Mouse (Mus musculus): Measurements from ENCODE around the gene Eif2d. TPM values are rescaled to one million over a fixed set of nuclear protein-coding genes. Genes with fewer than 3 reads are reported as not detected.
A peak's percentile ranks its signal among the peaks of the same experiment; 100 is the strongest.
"Not testable (repeated sequence)": the region's sequence is repeated elsewhere in the genome, so short reads cannot be mapped to it uniquely, and the experiment has no call there.

Gene Eif2d
- polyA plus RNA-seq, 1 experiment from 2014 or later: 26.4 TPM

DNA sequence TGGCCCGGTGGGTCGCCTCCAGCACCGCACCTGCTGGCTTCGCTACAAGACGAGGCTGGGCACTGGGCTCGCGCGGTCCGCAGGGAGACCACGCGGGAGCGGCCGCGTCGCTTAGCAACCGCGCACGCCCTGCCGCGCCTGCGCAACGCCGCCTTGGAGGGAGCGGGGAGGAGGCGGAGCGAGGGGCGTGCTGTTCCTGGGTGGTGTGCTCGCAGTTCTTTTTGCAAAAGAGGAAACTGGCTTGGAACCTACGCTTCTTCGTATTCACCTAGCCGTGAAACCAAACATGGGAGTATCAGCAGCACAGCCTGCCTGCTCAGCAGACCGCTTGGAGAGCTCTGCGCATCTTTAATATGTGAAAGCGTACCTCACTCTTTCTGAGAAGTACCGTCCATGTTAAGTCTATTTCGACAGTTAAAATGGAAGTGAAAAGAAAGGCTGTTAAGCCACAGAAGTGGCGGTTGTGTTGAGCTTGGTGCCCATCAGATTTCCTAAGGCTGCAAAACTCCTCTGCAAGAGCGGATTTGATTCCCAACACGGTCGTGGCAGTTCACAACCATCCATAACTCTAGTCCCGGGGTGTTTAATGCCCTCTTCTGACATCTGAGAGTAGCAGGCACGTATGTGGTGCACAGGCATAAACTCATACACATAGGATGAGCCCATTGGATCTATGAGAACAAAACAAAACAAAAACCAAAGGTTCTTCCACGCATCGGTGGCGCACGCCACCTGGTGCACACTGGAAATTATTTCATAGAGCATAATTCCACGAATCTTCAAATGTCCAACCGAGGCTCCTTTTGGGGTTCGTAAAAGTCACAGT is 14.6 kb upstream of the Eif2d start, which contains the start of gene Dyrk3:
Dyrk3 (minus strand) TSS at position 150 of the 826 bp plus-strand sequence.
- Histone ChIP-seq H3K36me3 (ENCODE audit: control insufficient read depth, insufficient read depth) (no peaks in the 10 kb centered on the region; the same call in 1 of the 2 replicates), H3K4me1 (replicated peaks; ENCODE audit: control insufficient read depth, insufficient read depth, low read length) (no peaks in the 10 kb centered on the region), H3K4me3 (ENCODE audit: low read depth, low read length) (peak within 1 kb of the TSS; percentile 83), H3K27me3 (replicated peaks; ENCODE audit: control insufficient read depth, insufficient read depth, low read length) (no peaks in the 10 kb centered on the region), H3K4me2 (replicated peaks; ENCODE audit: low read depth) (peak within 1 kb of the TSS; percentile 98), H3K9me3 (ENCODE audit: control insufficient read depth) (no peaks in the 10 kb centered on the region), H3K9ac (ENCODE audit: low read depth, low read length) (peak within 1 kb of the TSS; percentile 52), H3K27ac (ENCODE audit: low read depth, low read length) (peak within 1 kb of the TSS; percentile 73)
- TF ChIP-seq CTCF (IDR thresholded peaks at IDR 0.05; ENCODE audit: low read depth): peak; percentile 74
- peak; percentile 95 for ATAC-seq
- 2% methylated on average over 49 of the region's 49 CpGs for WGBS

DNA sequence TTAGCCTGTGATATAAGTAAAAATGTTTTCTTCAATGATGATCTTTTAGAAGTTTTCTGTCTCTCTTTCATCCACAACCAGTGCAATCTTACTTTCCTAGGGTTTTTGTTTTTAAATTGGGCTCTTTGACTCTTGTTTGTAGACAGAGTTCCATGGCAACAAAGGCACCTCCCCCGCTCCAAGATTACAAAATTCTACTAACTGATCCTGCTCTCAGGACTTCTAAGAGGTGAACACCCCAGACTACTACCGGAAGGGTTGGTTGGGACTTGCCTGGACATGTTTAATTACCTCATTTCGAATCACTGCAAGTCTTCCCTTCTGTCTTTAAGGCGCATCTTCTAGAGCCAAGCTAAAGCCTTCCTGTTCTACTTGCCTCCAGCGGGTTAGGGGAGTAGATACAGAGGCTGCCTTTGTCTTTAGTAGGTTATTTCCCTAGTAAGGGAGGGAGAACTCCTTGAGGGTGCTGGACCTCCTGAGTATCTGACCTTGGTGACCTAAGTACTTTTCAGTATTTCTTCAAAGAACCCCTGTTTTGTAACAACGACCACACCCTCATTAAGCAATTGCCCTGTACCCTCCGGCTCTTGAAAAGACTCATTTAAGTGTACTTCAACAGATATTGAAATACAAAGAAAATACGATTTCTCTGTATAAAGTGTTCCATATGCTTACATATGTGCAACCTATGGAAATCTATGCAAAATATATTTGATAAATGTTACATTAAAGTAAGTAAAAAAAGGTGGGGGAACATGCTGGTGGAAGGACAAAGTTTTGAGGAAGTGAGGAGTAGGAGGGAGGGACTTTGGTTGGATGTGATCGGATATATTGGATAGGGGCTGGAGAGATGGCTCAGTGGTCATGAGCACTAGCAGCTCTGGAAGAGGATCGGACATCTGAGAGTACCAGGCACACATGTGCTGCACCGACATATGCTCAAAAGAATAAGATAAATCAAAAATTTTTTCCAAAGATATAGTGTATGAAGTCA is 13.6 kb upstream of the Eif2d start:
- no peak for ATAC-seq
- Histone ChIP-seq H3K27ac (ENCODE audit: low read depth, low read length) (no peak overlapping the region; the same call in 1 of the 2 replicates), H3K4me2 (replicated peaks; ENCODE audit: low read depth) (peak overlapping the region; percentile 98), H3K27me3 (replicated peaks; ENCODE audit: control insufficient read depth, insufficient read depth, low read length) (no peaks in the 10 kb centered on the region), H3K36me3 (ENCODE audit: control insufficient read depth, insufficient read depth) (no peaks in the 10 kb centered on the region), H3K9ac (ENCODE audit: low read depth, low read length) (no peak overlapping the region), H3K4me3 (ENCODE audit: low read depth, low read length) (peak overlapping the region; percentile 83), H3K9me3 (ENCODE audit: control insufficient read depth) (no peaks in the 10 kb centered on the region), H3K4me1 (replicated peaks; ENCODE audit: control insufficient read depth, insufficient read depth, low read length) (no peaks in the 10 kb centered on the region)
- no peak for TF ChIP-seq CTCF (IDR thresholded peaks at IDR 0.05; ENCODE audit: low read depth)
- WGBS: 56% methylated on average over 11 of the region's 11 CpGs

GRCm38 (mm10) chr1:131141449-131141848 is 11.5 kb upstream of the Eif2d start:
- WGBS: 50% methylated on average over 2 of the region's 2 CpGs
- no peak overlapping the region for H3K9ac ChIP-seq (ENCODE audit: low read depth, low read length)
- no peak for TF ChIP-seq CTCF (IDR thresholded peaks at IDR 0.05; ENCODE audit: low read depth)
- no peaks in the 10 kb centered on the region for H3K36me3 ChIP-seq (ENCODE audit: control insufficient read depth, insufficient read depth)
- H3K27me3 ChIP-seq (replicated peaks; ENCODE audit: control insufficient read depth, insufficient read depth, low read length): no peaks in the 10 kb centered on the region
- H3K9me3 ChIP-seq (ENCODE audit: control insufficient read depth): no peaks in the 10 kb centered on the region
- no peak overlapping the region for H3K4me3 ChIP-seq (ENCODE audit: low read depth, low read length)
- no peak overlapping the region for H3K4me2 ChIP-seq (replicated peaks; ENCODE audit: low read depth)
- no peaks in the 10 kb centered on the region for H3K4me1 ChIP-seq (replicated peaks; ENCODE audit: control insufficient read depth, insufficient read depth, low read length)
- no peak for ATAC-seq
- no peak overlapping the region for H3K27ac ChIP-seq (ENCODE audit: low read depth, low read length)

- no peak for ATAC-seq
- H3K27ac ChIP-seq (ENCODE audit: low read depth, low read length): no peak overlapping the region
- no peaks in the 10 kb centered on the region for H3K27me3 ChIP-seq (replicated peaks; ENCODE audit: control insufficient read depth, insufficient read depth, low read length)
- 92% methylated on average over 1 of the region's 1 CpGs for WGBS
- no peaks in the 10 kb centered on the region for H3K36me3 ChIP-seq (ENCODE audit: control insufficient read depth, insufficient read depth)
- H3K9me3 ChIP-seq (ENCODE audit: control insufficient read depth): no peaks in the 10 kb centered on the region
- no peak overlapping the region for H3K4me2 ChIP-seq (replicated peaks; ENCODE audit: low read depth)
- no peaks in the 10 kb centered on the region for H3K4me1 ChIP-seq (replicated peaks; ENCODE audit: control insufficient read depth, insufficient read depth, low read length)
- no peak overlapping the region for H3K9ac ChIP-seq (ENCODE audit: low read depth, low read length)
- no peak overlapping the region for H3K4me3 ChIP-seq (ENCODE audit: low read depth, low read length)
- TF ChIP-seq CTCF (IDR thresholded peaks at IDR 0.05; ENCODE audit: low read depth): no peak
Measured at GRCm38 (mm10) chr1:131142472-131142871, 10.5 kb upstream of the Eif2d start.

DNA sequence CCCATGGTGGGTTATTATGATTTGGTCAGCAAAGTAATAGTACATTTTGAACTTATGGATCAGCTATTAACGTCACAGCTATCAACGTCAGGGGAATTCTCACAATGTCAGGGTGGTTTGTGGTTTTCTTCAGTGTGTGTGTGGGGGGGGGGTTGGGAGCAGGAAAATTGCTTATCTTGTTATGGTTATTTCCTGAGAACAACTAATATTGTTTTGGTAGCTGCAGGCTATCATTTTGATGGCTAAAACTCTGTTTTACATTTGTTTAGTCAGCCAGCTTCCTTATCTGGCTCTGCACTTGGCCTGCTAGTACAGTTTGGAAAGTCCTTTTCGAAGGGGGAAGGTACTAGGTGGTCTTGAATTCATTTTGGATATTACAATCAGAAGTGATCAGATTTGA is 7.8 kb upstream of the Eif2d start:
- H3K4me1 ChIP-seq (replicated peaks; ENCODE audit: control insufficient read depth, insufficient read depth, low read length); H3K4me2 ChIP-seq (replicated peaks; ENCODE audit: low read depth); H3K27me3 ChIP-seq (replicated peaks; ENCODE audit: control insufficient read depth, insufficient read depth, low read length); H3K36me3 ChIP-seq (ENCODE audit: control insufficient read depth, insufficient read depth); ATAC-seq; H3K27ac ChIP-seq (ENCODE audit: low read depth, low read length); H3K9me3 ChIP-seq (ENCODE audit: control insufficient read depth); H3K4me3 ChIP-seq (ENCODE audit: low read depth, low read length); H3K9ac ChIP-seq (ENCODE audit: low read depth, low read length): not testable (repeated sequence)
- 92% methylated on average over 3 of the region's 3 CpGs for WGBS

- no peak for TF ChIP-seq CTCF (IDR thresholded peaks at IDR 0.05; ENCODE audit: low read depth)
- no peak overlapping the region for H3K27ac ChIP-seq (ENCODE audit: low read depth, low read length)
- H3K9me3 ChIP-seq (ENCODE audit: control insufficient read depth): no peaks in the 10 kb centered on the region
- no peak overlapping the region for H3K9ac ChIP-seq (ENCODE audit: low read depth, low read length)
- no peak overlapping the region for H3K4me3 ChIP-seq (ENCODE audit: low read depth, low read length)
- no peaks in the 10 kb centered on the region for H3K4me1 ChIP-seq (replicated peaks; ENCODE audit: control insufficient read depth, insufficient read depth, low read length)
- no peak for ATAC-seq
- H3K36me3 ChIP-seq (ENCODE audit: control insufficient read depth, insufficient read depth): no peaks in the 10 kb centered on the region
- WGBS: 84% methylated on average over 3 of the region's 3 CpGs
- H3K4me2 ChIP-seq (replicated peaks; ENCODE audit: low read depth): no peak overlapping the region
- no peaks in the 10 kb centered on the region for H3K27me3 ChIP-seq (replicated peaks; ENCODE audit: control insufficient read depth, insufficient read depth, low read length)
Measured at GRCm38 (mm10) chr1:131146181-131146614, 6.8 kb upstream of the Eif2d start.
